Mouse (Mus musculus): Measurements from ENCODE around the gene Serpinb5. TPM values are rescaled to one million over a fixed set of nuclear protein-coding genes. Genes with fewer than 3 reads are reported as not detected.
"Not testable (repeated sequence)": the region's sequence is repeated elsewhere in the genome, so short reads cannot be mapped to it uniquely, and the experiment has no call there.

Gene Serpinb5
- total RNA-seq (2015) (not detected in 2 replicates), total RNA-seq (2017) (not detected in 2 replicates)

DNA sequence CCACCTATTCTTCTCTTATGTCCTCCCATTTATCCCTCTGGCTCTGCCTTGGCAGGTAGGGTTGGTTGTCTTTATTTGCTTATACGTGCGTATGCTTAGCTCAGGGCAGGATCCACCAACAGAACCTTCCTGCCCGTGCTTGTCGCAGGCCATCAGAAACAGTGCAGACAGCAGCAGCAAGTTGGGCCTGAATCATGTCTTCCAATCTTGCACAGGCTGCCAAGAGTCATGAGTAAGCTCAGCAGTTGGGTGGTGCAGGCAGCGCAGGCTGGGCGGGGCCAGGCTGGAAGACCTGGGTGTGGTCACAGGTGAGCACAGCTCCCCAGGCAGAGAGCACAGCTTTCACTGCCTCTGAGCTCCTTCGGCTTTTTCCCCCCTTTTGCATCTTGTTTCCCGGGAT is at the start of gene Serpinb5:
Gene Serpinb5 (plus strand): TSS at position 327 of the 400 bp plus-strand sequence.
- ATAC-seq (replicated peaks; ENCODE audit: poor library complexity): peak; percentile 94

DNA sequence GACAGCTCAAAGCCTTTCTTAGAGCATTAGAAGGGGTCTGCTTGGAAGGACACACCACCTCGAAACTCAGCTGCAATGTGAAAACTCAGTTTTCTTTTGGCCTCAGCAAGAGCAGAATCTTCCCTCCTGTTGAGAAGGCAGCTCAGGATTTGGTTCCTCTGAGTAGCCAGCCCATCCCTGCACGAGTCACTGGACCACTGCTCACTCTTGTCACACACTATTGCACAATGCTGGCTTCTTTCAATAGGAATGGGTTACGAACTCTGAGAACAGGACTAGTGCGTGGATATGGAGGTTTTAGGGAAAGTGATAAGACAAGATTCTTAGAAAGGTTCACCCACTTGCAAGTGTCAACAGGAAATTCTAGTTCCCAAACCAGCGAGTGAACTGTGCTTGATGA is 46.1 kb upstream of the Serpinb5 start:
- ATAC-seq (replicated peaks; ENCODE audit: poor library complexity): peak; percentile 62

DNA sequence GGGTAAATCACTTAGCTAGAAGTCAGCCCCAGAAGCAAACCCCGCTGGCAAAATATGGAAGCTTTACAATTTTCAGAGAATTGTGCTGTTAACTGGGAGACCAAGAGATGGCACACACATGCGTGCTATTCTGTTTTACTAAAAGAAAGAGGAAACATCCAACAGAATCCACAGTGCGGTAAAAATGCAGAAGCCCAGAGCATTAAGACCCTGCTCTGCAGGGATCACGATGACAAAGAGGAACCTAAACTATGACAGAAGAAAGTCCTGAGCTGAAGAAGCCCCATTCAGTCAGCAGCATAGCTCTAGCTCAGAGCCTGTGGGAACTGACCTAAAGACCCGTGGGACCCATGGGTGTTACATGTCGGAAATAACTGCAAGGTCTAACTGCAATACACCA is 45.7 kb upstream of the Serpinb5 start:
- ATAC-seq (replicated peaks; ENCODE audit: poor library complexity): peak; percentile 86

DNA sequence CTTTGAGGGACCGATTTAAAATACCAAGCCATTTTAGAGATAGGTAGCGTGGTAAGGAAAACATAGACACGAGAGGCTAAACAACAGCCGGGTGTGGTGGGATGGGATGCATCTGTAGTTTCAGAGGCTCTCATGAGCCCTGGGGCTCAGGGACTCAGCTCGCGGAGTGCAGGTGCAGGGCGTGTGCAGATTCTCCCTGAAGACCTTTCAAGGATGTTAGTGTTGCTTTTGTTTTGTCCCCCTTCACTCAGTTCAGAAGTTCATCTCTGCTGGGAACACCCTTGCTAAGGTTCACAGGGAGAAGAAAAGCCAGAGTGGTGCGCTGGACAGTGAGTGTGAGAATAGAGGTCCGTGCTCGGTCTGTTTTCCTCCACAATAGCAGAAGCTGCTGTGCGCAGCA is 44.2 kb upstream of the Serpinb5 start:
- no peak for ATAC-seq (replicated peaks; ENCODE audit: poor library complexity)

DNA sequence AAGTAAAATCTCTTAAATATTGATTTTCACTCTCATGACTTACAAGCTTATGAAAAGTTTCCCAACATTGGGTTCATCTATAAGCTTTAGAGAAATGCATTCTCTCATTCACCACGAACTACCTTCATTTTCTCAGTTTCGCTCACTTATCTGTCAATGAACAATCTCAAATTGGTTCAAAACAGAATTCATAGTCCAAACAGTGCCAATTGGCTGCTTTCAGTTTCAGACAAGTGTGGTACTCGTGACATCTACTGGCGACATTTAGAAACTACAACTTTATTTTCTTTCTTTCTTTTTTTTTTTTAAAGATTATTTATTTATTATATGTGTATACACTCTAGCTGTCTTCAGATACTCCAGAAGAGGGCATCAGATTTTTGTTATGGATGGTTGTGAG is 42.6 kb upstream of the Serpinb5 start:
- peak; percentile 72 for ATAC-seq (replicated peaks; ENCODE audit: poor library complexity)

DNA sequence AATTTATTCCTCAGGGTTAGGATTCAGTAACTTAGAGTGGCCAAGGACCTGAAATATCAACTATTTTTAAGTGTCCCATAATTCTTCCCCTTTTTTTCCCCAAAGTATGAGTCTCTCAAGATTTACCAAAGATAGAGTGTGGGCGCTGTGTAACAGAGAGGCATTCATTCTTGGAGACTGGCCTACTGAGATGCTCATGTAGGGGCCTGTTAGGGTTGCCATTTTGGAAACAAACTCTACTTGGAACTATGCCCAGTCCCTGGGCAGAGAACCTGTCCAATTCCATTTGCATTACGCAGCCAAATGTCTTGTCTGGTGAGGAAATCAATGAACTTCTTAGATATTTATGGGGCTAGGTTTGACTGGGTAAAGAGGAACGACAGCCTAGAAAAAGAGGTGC is 38.7 kb upstream of the Serpinb5 start:
- ATAC-seq (replicated peaks; ENCODE audit: poor library complexity): no peak

DNA sequence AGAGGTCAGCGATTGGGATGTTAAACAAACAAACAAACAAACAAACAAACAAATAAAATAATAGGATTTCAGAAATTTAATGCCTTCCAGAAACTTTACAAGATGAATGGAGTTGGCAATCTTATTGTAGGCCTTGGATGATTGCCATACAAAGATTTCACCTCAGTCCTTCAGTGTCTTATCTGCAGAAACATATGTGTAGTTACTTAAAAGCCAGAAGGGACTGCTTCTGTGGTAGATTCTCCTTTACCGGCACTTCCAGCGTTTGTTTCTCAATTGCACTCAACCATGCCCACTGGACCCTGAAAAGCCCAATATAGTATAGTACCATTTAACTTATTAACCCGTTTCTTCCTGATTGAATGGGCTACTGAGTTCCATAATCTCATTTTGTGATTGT is 32.2 kb upstream of the Serpinb5 start:
- peak; percentile 75 for ATAC-seq (replicated peaks; ENCODE audit: poor library complexity)

DNA sequence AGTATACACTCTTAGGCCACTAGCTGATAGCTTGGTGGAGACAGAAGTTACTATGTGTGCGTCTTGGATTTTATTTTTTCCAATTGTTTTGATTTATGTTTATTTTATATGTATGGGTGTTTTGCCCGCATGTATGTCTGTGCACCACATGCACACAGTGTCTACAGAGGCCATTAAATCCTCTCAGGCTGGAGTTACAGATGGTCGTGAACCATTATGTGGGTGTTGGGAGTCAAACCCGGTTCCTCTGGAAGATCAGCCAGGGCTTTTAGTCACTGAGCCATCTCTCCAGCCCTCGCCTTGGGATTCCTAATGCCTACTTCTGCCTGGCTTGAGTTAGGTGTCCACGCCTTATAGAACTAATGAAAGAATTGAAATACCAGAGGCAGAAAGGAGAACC is 4.6 kb downstream of the Serpinb5 start:
- ATAC-seq (replicated peaks; ENCODE audit: poor library complexity): no peak

DNA sequence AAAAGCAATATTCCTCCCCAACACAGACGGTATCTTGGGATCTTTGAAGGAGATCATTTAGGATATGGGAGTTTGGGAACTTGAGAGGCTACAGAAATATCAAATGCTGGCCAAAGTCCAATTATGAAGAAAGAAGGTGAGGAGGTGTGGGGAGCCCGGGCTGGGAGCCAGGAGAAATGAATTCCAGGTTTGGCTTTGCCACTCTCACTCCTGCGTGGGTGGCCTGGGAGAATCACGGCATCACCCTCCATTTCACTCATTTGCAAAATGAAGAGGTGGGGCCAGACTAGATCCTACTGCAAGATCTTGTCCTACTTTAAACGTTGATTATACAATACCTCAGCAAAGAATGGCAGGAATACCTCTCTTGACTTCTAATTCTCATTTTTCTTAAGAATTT is 5.1 kb downstream of the Serpinb5 start:
- ATAC-seq (replicated peaks; ENCODE audit: poor library complexity): no peak

DNA sequence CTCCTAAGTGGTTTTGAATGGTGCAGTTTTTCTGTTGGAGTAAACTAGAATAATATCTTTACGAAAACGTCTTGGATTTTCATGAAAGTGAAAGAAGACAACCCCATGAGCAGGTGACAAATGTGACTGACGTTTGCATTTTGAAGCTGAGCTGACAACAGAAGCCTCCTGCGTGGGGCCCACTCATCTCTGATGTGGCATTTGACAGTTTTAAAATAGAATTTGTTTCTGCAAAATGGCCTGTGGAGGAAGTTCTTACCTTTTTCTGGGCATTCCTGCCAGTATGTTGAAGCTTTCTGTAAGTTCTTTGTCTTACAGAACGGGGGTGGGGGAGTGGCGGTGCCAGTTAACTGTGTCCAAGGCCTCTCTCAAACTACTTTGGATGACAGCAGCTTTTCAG is 5.8 kb downstream of the Serpinb5 start:
- no peak for ATAC-seq (replicated peaks; ENCODE audit: poor library complexity)

DNA sequence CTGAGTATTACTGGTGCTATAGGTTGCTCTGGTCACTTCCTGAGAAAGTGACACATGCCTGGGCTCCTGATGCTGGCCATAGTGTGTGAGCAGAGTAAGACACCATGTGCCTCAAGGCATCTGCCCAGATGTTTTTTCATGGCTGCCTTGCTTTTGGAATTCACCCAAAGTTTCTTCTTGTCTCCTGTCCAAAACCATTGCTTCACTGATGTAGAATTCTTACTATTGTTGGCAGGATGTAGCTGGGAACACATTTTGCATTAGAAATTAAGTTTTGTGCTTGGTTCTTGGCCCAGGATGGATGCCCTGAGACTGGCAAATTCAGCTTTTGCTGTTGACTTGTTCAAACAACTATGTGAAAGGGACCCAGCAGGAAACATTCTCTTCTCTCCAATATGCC is 9.0 kb downstream of the Serpinb5 start:
- ATAC-seq (replicated peaks; ENCODE audit: poor library complexity): no peak

DNA sequence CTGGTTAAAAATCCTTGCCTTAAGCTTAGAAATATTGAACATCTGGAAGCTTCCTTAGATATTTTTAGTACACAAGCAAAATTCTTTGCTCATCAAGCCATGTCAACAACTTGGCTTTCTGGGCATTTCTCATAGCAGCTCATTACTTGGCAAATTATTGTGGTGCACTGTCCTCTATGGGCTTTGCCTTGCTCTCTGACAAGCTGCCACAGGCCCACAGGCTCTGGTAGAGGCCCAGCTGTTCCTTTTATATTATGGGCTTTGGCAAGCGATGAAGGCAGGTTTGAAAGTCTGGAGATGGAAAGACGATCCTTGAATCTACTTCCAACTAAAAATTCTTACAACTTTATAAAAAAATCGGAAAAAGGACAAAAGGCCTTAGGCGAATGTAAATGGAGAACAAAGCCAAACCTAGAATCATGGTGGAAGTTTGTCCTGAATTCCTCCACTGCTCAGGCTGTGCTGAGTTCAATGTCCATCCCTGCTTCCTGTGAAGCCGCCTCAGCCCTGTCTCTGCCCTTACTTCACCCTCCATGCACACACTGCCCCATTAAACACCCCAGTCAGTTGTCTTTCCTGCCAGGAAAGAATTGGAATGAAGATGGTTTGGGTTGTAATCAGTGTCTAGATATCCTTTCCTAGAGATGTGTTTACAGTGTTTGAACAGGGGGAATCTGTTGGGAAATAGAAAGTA is 14.4 kb downstream of the Serpinb5 start:
- ATAC-seq (replicated peaks; ENCODE audit: poor library complexity): no peak

DNA sequence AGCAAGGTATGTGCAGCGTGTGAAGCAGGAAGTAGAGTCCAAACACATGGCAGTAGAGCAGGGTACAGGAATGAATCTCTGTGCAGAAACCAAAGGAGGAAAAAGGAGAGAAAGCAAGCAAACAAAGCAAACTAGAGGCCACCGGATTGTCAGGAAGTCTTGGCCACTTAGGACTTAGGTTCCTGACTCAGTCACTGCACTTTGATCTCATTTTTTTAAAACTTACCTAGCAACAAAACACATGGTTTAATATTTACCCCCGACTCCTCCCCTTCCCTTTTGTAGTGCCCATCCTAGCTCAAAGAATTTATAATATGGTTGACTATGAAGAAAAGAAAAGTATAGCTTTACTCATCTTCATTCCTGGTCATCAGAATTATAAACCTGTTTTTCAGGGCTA is 15.2 kb downstream of the Serpinb5 start:
- no peak for ATAC-seq (replicated peaks; ENCODE audit: poor library complexity)

DNA sequence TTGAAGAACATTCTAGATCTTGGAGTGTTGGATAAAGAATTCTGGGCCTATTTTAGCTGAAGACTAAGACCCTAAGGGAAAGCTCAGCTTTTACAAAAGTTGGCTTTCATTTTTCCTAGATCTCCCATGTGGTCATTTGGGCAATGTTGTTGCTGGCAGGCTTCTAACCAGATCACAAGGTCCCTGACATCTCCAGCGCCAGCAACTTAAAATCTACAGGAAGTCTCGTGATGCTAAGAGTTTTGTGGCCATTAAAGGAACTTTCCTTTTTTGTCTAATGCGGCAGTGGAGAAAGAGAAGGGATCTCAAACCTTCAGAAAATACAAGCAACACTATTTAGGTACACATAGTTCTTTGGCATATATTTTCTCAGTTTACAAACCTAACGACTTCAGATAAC is 21.8 kb downstream of the Serpinb5 start:
- peak; percentile 54; the same call in 1 of the 2 replicates for ATAC-seq (replicated peaks; ENCODE audit: poor library complexity)

DNA sequence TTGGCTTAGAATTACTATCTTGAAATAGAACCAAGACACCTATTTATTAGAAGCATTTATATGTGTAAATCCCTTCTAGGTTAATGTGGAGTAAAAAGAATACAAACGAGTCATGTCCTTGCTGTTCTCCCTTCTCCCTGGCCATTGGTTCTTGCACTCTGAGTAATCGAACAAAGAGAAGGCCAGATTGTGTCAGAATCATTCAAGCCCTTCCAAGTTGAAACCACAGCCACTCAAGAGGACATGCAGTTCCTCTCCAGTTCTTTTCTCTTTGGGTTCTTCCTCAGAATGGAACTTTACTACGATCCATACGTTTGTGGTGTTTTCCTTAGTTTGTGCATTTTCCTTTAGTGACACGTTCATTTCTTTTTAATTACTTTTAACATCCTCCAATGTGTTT is 22.4 kb downstream of the Serpinb5 start:
- ATAC-seq (replicated peaks; ENCODE audit: poor library complexity): peak; percentile 59

DNA sequence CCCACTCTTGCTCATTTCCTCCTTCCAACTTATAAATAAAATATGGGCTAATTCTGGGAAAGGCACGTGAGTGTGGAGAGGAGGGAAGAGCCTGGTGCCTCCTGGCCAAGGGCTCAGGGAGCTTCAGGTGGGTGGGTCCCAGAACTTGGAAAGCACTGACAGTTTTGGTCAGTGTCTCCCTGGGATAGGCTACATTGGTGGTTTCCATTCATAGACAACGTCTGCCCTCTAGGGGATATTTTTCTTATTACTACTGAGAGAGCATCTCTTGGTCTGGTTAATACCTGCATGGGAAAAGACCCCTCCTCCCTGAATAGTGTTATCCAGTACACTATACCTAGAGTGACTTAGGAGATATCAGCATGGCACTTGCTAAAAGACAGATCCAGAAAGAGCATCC is 22.8 kb downstream of the Serpinb5 start:
- ATAC-seq (replicated peaks; ENCODE audit: poor library complexity): peak; percentile 91

DNA sequence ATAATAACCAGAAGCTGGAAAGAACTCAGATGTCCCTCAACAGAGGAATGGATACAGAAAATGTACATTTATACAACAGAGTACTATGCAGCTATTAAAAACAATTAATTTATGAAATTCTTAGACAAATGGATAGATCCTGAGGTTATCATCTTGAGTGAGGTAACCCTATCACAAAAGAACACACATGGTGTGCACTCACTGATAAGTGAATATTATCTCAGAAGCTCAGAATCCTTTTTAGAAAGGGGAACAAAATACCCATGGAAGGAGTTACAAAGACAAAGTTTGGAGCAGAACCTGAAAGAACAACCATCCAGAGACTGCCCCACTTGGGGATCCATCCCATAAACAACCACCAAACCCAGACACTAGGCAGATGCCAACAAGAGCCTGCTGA is 34.2 kb downstream of the Serpinb5 start:
- ATAC-seq (replicated peaks; ENCODE audit: poor library complexity): not testable (repeated sequence)

DNA sequence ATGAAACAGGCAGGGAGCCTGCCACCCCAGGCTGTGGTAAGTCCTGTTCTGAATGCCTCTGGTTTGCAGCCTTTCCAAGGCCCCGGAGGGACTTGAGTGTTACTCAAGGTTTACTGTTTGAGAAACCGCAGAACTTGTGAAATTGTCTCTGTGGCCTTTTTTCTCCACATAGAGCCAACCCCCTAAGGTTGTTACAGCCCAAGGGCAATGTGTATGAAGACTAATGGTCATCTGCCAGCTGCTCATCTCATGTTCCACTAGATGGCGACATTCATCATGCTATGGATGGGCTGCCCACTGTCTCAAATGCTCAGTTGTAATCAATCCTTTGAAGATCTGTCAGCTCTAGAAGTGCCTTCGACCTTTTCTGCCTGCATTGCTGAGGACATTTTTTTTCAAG is 40.4 kb downstream of the Serpinb5 start:
- ATAC-seq (replicated peaks; ENCODE audit: poor library complexity): peak; percentile 99

DNA sequence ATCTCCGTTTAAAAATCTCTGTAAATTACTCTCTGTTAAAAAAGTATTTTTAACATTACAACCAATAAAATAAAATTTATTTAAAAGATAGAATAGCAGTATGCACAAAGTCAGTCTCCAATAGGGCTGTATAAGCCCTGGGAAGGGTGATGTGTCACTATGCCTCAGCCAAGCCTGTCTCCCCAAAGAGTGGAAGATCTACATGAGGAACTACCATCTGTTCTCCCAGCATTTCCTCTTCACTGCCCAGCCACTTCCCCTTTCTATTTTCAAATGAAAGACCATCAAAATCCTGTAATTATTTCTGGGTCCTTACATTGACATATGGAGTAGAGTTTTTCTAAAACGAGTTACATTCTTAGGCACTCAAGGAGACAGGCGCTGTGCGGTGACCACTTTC is 71.0 kb downstream of the Serpinb5 start:
- ATAC-seq (replicated peaks; ENCODE audit: poor library complexity): peak; percentile 91

All from megakaryocyte progenitor cell, adult 5-6 weeks (primary cell).